Mouse (Mus musculus) liver, embryonic 16.5 days (tissue): ENCODE results near the gene Ifit2. TPM values are rescaled to one million over a fixed set of nuclear protein-coding genes. Genes with fewer than 3 reads are reported as not detected.

Source experiments
- polyA plus RNA-seq: library from polyadenylated mRNA; unstranded; fragments of >200 nt; fragmentation: Nextera tagmentation; extraction: Ambion mirVana; gene quantifications from 2 replicates; pipeline ENCODE4 v1.2.1, GENCODE M21; 2015

Gene Ifit2
- polyA plus RNA-seq, 1 experiment from 2014 or later: 2.8 TPM

Other genes starting within 250 kb of the Ifit2 start
- gene Ch25h, start 75.5 kb upstream of the Ifit2 start, polyA plus RNA-seq: 0.08 TPM in 2 replicates
- 51.8 and 53.1 TPM in 2 replicates for gene Lipa, start 23.2 kb upstream of the Ifit2 start, polyA plus RNA-seq
- 1.1 and 1.9 TPM in 2 replicates for gene Ifit3, start 32.8 kb downstream of the Ifit2 start, polyA plus RNA-seq
- gene Ifit1bl1, start 51.3 kb downstream of the Ifit2 start, polyA plus RNA-seq: 0.09 and 0.16 TPM in 2 replicates
- 0.28 and 0.41 TPM in 2 replicates for gene Ifit3b, start 57.3 kb downstream of the Ifit2 start, polyA plus RNA-seq
- 0.09 and 0.30 TPM in 2 replicates for gene Ifit1bl2, start 90.0 kb downstream of the Ifit2 start, polyA plus RNA-seq
- 0.77 and 0.81 TPM in 2 replicates for gene Ifit1, start 90.2 kb downstream of the Ifit2 start, polyA plus RNA-seq
- gene Slc16a12, start 196.6 kb downstream of the Ifit2 start, polyA plus RNA-seq: 15.3 and 16.5 TPM in 2 replicates